Mouse (Mus musculus) olfactory bulb, adult 2 months (tissue): Measurements from ENCODE around the gene Tmem258. TPM values are rescaled to one million over a fixed set of nuclear protein-coding genes. Genes with fewer than 3 reads are reported as not detected.
A peak's percentile ranks its signal among the peaks of the same experiment; 100 is the strongest.

ENCODE experiments used
- H3K27ac ChIP-seq: fragments of 200-500 bp; 2 replicates; pipeline ENCODE4 v1.5.1; 2012; ENCODE audit warnings: low read depth, low read length; ENCODE audit not compliant: insufficient read depth
- H3K4me1 ChIP-seq: fragments of 200-500 bp; 2 replicates; pipeline ENCODE4 v1.6.1; 2012; ENCODE audit warnings: low read length; ENCODE audit not compliant: control insufficient read depth, insufficient read depth
- H3K4me3 ChIP-seq: fragments of 200-500 bp; 2 replicates; pipeline ENCODE4 v1.5.1; 2012; ENCODE audit warnings: mild to moderate bottlenecking, low read depth, low read length, moderate library complexity; ENCODE audit not compliant: insufficient read depth
- CTCF ChIP-seq: fragments of 200-500 bp; IDR thresholded peaks from 2 replicates; pipeline ENCODE4 v1.5.1; 2012; ENCODE audit warnings: low read depth, mild to moderate bottlenecking, low read length, moderate library complexity; ENCODE audit not compliant: insufficient read depth
- POLR2A ChIP-seq: fragments of 200-500 bp; IDR thresholded peaks from 2 replicates; pipeline ENCODE4 v1.6.1; 2012; ENCODE audit warnings: mild to moderate bottlenecking, low read depth, low read length, moderate library complexity; ENCODE audit not compliant: insufficient read depth
- WGBS: fragments of 180-500 bp; shearing (Covaris S2); methylation state at CpG from one replicate; pipeline ENCODE4 v1.1.7; 2018; 5-methylcytosine and 5-hydroxymethylcytosine counted together
- polyA plus RNA-seq: library from polyadenylated mRNA; stranded (reverse); fragments of >200 nt; gene quantifications from 2 replicates; pipeline ENCODE4 v1.2.4, GENCODE M21; 2012; ENCODE audit warnings: low replicate concordance; ENCODE audit not compliant: missing spikeins, insufficient read depth, insufficient read length

The Tmem258 gene
- polyA plus RNA-seq, 1 experiment, result not detected

DNA sequence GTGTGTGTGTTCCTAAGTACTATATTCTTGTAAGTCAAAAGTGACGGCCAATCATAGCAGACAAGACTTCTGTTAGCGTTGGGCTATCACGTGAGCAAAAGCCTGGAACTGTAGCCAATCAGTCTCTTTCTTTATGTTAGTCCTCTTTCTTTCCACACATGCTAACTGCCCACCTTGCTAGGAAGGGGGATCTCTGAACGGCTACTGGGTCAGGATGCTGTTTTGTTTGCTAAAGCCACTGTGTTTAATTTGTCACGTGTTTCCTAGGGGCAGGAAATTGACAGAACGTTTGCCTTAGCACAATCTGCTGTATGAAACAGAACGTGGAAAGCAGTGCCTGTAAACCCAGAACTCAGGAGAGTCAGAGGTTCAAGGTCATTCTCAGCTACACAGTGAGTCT, 21.7 kb upstream of the Tmem258 start:
- 20% methylated on average over 7 of the region's 7 CpGs for WGBS
- Histone ChIP-seq H3K4me1 (peaks cover 10% of the 10 kb centered on the region), H3K27ac (peak overlapping the region; percentile 82), H3K4me3 (peak overlapping the region; percentile 84)
- TF ChIP-seq CTCF (no peak), POLR2A (no peak)

DNA sequence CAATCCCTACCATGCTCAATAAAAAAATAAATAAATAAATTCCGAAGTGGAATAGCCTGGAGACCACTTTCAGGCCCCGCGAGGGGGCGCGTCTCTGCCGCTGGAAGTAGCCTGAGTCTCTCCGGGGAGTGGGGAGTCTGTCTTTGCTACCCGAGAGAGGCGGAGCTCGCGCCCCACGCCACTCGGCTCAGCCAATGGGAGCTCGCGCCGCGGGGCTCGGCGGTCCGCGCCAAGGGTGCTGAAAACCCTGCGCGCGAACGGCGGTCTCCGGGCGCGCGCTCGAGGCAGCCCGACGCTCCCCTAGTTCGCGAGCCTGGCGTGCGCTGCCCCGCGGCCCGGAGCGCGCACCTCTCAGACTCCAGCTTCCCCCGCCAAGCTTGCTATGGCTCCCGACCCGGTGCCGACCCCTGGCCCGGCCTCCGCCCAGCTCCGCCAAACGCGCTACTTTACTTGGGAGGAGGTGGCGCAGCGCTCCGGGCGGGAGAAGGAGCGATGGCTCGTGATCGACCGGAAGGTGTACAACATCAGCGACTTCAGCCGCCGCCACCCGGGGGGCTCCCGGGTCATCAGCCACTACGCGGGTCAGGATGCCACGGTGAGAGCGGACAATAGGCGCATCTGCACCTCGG, 21.0 kb upstream of the Tmem258 start, which contains the start of gene Fads1:
Gene Fads1 (plus strand): TSS at position 219 of the 629 bp plus-strand sequence.
- Histone ChIP-seq H3K27ac (peak within 1 kb of the TSS; percentile 90), H3K4me1 (peaks cover 10% of the 10 kb centered on the region), H3K4me3 (peak within 1 kb of the TSS; percentile 84)
- WGBS, result under 1% methylated on average over 70 of the region's 70 CpGs
- TF ChIP-seq CTCF (peak; percentile 45; the same call in 1 of the 2 replicates), POLR2A (peak; percentile 78)

DNA sequence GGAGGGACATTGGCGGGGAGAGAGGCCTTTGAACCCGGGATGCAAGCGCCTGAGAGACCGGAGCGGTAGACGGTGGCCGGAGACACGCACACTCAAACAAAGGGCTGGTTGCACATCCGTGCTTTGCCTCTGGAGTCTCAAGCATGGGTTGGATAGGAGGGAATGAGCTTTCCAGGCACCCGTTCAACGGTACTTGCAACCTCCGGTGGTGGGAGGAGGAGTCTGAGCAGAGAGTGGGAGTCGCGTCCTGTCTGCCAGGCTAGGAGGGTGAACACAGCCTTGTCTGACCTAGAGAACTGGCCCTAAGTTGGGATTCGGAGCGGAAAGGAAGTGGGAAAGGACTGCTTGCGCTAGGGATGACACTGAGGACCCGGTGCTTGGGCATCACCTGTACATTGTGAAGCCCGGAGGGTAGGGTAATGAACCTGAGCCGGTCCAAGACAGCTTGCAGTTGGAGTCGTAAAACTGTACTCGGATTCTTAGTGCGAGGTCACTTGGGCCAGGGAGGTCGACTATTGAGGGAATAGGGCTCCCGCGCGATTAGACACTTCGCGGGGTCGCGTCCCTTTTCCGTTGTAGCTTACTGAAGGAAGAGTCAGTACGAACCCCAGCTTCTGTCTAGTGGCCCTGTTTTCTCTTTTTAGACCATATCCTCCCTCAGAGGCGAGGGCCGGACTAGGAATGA, 20.4 kb upstream of the Tmem258 start:
- TF ChIP-seq CTCF (no peak), POLR2A (peak; percentile 41)
- Histone ChIP-seq H3K4me3 (peak overlapping the region; percentile 84), H3K4me1 (peaks cover 15% of the 10 kb centered on the region), H3K27ac (peak overlapping the region; percentile 90)
- WGBS, result under 1% methylated on average over 35 of the region's 35 CpGs

DNA sequence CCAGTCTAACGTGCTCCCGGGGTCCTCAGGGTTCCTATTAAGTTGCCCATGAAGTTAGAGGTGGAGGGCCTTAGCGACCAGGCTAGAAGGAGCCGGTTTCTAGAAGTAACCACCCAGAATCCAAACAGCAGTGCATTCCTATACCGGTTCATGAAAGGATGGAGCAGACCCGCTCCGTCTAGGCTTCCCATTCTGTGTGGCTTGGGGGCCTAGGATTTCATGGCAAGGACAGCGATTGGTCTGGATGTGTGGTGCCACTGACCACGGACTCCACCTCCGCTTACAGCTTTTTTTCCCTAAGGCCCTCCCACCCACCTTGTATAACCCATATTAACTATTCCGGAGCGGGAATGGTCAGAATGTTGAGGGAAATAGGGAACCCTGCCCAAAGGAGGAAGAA, 19.7 kb upstream of the Tmem258 start:
- peaks cover 15% of the 10 kb centered on the region for H3K4me1 ChIP-seq
- H3K27ac ChIP-seq, result peak overlapping the region; percentile 90
- WGBS, result 3% methylated on average over 12 of the region's 12 CpGs
- no peak for TF ChIP-seq POLR2A
- no peak for TF ChIP-seq CTCF
- H3K4me3 ChIP-seq, result peak overlapping the region; percentile 84

DNA sequence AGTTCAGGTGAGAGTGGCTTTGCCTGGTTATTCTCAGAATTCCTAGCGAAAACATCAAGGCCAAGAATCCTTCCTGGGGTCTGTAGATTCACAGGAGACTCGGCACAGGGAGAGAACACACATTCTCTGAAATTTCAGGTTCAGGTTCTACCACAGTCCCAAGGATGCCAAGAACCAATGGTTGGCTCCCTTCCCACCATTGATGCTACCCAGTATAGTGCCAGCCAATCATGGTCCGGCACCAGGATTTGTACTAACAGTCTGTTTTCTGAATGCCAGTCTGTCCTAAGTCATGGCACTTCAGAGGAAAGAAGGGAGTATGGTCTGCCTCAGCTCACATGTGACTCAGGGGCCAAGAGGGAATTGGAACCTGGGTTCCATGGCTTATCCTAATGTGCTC, 17.9 kb upstream of the Tmem258 start:
- H3K4me3 ChIP-seq, result no peak overlapping the region
- H3K4me1 ChIP-seq, result peaks cover 15% of the 10 kb centered on the region
- no peak overlapping the region for H3K27ac ChIP-seq
- WGBS, result 65% methylated on average over 3 of the region's 3 CpGs
- no peak for TF ChIP-seq CTCF
- no peak for TF ChIP-seq POLR2A

DNA sequence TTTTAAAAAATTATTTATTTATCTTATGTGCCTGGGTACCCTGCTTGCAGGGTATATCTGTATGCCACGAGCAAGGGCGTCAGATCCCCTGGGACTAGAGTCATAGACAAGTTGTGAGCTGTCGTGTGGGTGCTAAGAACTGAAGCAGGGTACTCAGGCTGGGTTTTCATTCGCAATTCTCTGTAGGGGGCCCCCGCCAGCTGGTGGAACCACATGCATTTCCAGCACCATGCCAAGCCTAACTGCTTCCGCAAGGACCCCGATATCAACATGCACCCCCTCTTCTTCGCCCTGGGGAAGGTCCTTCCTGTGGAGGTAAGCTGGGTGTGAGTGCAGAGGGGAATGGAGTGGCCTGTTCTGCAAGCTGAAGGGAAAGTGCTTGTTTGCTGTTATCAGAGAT, 17.2 kb upstream of the Tmem258 start:
- 79% methylated on average over 8 of the region's 8 CpGs for WGBS
- peaks cover 15% of the 10 kb centered on the region for H3K4me1 ChIP-seq

DNA sequence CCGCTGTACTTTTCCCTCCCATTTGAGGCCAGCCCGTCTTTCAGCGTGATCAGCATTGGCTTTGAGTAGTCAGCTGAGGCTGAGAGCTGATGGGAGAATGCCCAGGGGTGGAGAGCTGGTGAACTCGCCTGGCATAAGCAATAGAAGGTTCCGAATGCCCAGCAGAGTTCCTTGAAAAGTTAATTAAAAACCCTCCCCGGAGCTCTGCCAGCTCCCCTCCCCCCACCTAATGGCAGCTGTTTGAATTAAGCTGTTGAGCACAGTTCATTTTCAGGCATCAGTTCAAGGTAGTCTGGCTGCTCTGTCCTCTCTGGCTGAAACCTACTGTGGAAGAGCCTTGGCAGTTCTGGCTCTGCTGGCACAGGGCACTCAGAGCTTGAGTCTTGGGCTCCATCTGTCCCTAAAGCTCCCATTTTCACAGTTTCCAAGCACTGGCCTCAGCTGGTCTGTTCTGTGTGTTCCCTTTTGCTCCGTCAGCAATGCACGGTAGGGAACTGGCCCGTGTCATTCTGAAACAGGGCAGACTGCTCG, 15.5 kb upstream of the Tmem258 start:
- TF ChIP-seq POLR2A, result no peak
- TF ChIP-seq CTCF, result no peak
- 27% methylated on average over 10 of the region's 10 CpGs for WGBS
- Histone ChIP-seq H3K4me1 (peaks cover 15% of the 10 kb centered on the region), H3K27ac (peak overlapping the region; percentile 69), H3K4me3 (no peak overlapping the region)

More for the DNA sequence above, 17.2 kb upstream of the Tmem258 start:
- no peak overlapping the region for H3K27ac ChIP-seq
- no peak overlapping the region for H3K4me3 ChIP-seq
- TF ChIP-seq POLR2A, result no peak
- TF ChIP-seq CTCF, result no peak

DNA sequence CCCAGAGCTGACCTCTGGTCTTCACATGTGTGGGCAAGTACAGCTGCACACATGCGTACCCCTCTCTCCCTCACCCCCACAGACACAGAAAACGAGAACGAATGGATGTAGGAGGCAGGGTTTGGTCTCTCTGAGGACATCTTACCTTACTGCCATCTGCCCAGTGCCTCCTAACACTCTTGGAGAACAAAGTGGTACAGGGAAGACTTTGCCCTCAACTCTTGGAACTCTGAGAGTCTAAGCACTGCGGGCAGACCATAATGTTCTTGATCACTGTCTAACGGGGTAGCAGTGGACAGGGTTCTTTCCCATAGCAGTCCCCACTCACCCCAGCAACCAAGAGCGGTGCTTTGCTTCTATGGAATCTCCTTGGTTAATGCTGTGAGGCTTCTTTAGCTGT, 14.8 kb upstream of the Tmem258 start:
- WGBS, result 77% methylated on average over 6 of the region's 6 CpGs
- TF ChIP-seq CTCF, result no peak
- no peak for TF ChIP-seq POLR2A
- no peak overlapping the region for H3K4me3 ChIP-seq
- peaks cover 14% of the 10 kb centered on the region for H3K4me1 ChIP-seq
- H3K27ac ChIP-seq, result no peak overlapping the region

DNA sequence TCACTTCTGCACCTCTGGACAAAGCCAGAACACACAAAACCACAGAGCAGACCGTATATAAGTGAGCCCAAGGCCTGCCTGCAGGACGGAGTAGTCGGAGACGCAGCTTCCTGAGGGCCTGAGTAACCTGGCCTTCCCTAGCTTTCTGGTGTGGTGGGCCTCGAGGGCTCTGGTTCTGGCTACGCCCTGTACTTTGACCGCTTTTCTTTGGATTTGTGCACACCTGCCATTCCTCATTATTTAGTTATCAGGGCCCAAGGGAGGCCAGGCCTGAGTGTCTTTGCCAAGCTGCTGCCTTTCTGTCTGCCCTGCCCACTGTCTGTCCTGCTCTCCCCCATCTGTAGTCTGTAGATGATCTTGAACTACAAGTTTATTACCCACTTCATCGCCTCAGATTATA, 13.9 kb upstream of the Tmem258 start:
- Histone ChIP-seq H3K4me1 (peaks cover 8% of the 10 kb centered on the region; the same call in 1 of the 2 replicates), H3K4me3 (no peak overlapping the region), H3K27ac (no peak overlapping the region)
- no peak for TF ChIP-seq POLR2A
- no peak for TF ChIP-seq CTCF
- WGBS, result 88% methylated on average over 8 of the region's 8 CpGs
